ENCODE assay signal across 9 mouse cellular contexts in the genomic region with DNA sequence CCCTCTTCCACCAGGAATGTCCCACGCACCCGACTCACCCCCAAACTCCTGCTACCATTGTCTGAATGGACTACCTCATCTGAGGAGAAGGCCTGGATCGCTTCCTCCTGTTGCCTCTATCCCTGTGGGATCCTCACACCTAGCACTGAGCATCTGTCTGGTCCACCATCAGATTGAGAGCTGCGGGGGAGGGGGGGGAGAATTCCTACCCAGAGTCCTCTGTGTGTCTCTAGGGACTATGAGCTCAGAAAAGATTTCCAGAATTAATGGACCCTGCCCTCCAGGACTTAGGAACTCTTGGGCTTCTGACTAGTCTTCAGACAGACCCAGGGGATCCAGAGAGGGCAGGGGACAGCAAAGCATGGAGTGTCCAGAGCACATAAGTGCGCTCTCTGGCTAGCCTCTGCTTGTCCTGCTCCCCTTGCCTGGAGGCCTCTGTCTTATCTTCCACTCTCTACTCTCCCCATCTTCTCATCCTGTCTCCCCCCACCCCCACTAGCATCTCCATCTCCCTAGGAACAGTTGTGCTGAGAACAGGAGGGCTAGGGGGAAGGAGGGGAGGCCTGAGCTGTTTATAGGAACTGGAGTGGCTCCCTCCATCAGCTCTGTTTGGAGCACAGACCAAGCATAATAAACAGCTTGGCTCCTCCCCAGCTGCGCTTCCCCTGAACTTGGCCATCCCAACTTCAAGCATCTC. TPM values are rescaled to one million over a fixed set of nuclear protein-coding genes. Genes with fewer than 3 reads are reported as not detected.
DNase-seq lines count a peak whose midpoint lies in the region; ATAC-seq lines count a peak whose summit lies in the region.
"Had no signal": no experiment of that assay in that cellular context is flagged by ENCODE, and none has a peak within 500 bp of the region (broad histone marks: within the 10 kb centered on the region; RNA-seq: fewer than 3 reads in every experiment).

No protein-coding gene starts in this region.

- no peak overlapping the region for H3K4me2 ChIP-seq in kidney, embryonic 14.5 days (replicated peaks; ENCODE audit: low read depth, low read length)
- no peak overlapping the region for H3K4me2 ChIP-seq in heart, embryonic 11.5 days
- H3K4me2 ChIP-seq in limb, embryonic 13.5 days (replicated peaks), result no peak overlapping the region

- WGBS in kidney, embryonic 14.5 days, result 63% methylated on average over 6 of the region's 6 CpGs
- 56% methylated on average over 6 of the region's 6 CpGs for WGBS in heart, embryonic 11.5 days (ENCODE audit: insufficient replicate concordance)
- 67% methylated on average over 6 of the region's 6 CpGs for WGBS in limb, embryonic 13.5 days

- H3K9me3 ChIP-seq in kidney, embryonic 14.5 days (ENCODE audit: control insufficient read depth, low read length), result no peaks in the 10 kb centered on the region
- H3K9me3 ChIP-seq in heart, embryonic 11.5 days (replicated peaks; ENCODE audit: control insufficient read depth, low read length), result no peaks in the 10 kb centered on the region
- H3K9me3 ChIP-seq in limb, embryonic 13.5 days, result no peaks in the 10 kb centered on the region

- H3K4me1 ChIP-seq in kidney, embryonic 14.5 days (ENCODE audit: control insufficient read depth, insufficient read depth, low read length), result peaks cover 25% of the 10 kb centered on the region; the same call in 1 of the 2 replicates
- H3K4me1 ChIP-seq in heart, embryonic 11.5 days (ENCODE audit: control insufficient read depth, insufficient read depth, low read length), result peaks cover 31% of the 10 kb centered on the region
- peaks cover 53% of the 10 kb centered on the region for H3K4me1 ChIP-seq in limb, embryonic 13.5 days

- no peak overlapping the region for H3K4me3 ChIP-seq in kidney, embryonic 14.5 days (ENCODE audit: low read length)
- no peak overlapping the region for H3K4me3 ChIP-seq in heart, embryonic 11.5 days (ENCODE audit: low read depth, low read length)
- H3K4me3 ChIP-seq in limb, embryonic 13.5 days, result no peak overlapping the region
- H3K4me3 ChIP-seq: myocyte had no signal

- H3K27ac ChIP-seq in kidney, embryonic 14.5 days (ENCODE audit: low read depth, low read length), result peak overlapping the region; percentile 65
- H3K27ac ChIP-seq in heart, embryonic 11.5 days (ENCODE audit: low read depth, low read length), result 0 out of 2 replicates have a peak overlapping the region, but pooled peaks have one; percentile 50
- H3K27ac ChIP-seq in limb, embryonic 13.5 days, result no peak overlapping the region

- H3K9ac ChIP-seq in kidney, embryonic 14.5 days (ENCODE audit: low read depth, low read length), result no peak overlapping the region
- no peak overlapping the region for H3K9ac ChIP-seq in heart, embryonic 11.5 days (ENCODE audit: low read depth, low read length)
- H3K9ac ChIP-seq in limb, embryonic 13.5 days, result no peak overlapping the region

- peaks cover 12% of the 10 kb centered on the region for H3K36me3 ChIP-seq in kidney, embryonic 14.5 days (ENCODE audit: control insufficient read depth, insufficient read depth, low read length)
- no peaks in the 10 kb centered on the region; the same call in 1 of the 2 replicates for H3K36me3 ChIP-seq in heart, embryonic 11.5 days (ENCODE audit: control insufficient read depth, insufficient read depth, low read length)
- H3K36me3 ChIP-seq in limb, embryonic 13.5 days, result no peaks in the 10 kb centered on the region

- H3K27me3 ChIP-seq in kidney, embryonic 14.5 days (ENCODE audit: control insufficient read depth, insufficient read depth, low read length), result no peaks in the 10 kb centered on the region
- no peaks in the 10 kb centered on the region for H3K27me3 ChIP-seq in heart, embryonic 11.5 days (ENCODE audit: control insufficient read depth, insufficient read depth, low read length)
- no peaks in the 10 kb centered on the region for H3K27me3 ChIP-seq in limb, embryonic 13.5 days

- no peak for DNase-seq in kidney, adult 8-10 months
- peak; percentile 49 for DNase-seq in embryo, embryonic 11 days
- DNase-seq in MN1 (ENCODE audit: low spot score), result no peak
- no peak for DNase-seq in adrenal gland, postnatal 36 days

- ATAC-seq in kidney, embryonic 14.5 days (ENCODE audit: low FRiP score, low TSS enrichment), result peak; percentile 80
- ATAC-seq in heart, embryonic 11.5 days (replicated peaks; ENCODE audit: insufficient number of reproducible peaks, low FRiP score, low TSS enrichment), result no peak
- peak; percentile 39; the same call in 1 of the 2 replicates for ATAC-seq in limb, embryonic 13.5 days (ENCODE audit: low FRiP score, low read depth)
- ATAC-seq in monocyte, adult 5-6 weeks (replicated peaks; ENCODE audit: insufficient number of reproducible peaks, low FRiP score, low TSS enrichment, poor library complexity, severe bottlenecking), result no peak

RNA-seq across cellular contexts. Expression of a gene that starts 15.0 kb away (rescaled TPM):
- polyA plus RNA-seq in kidney, embryonic 14.5 days (2014; fragmentation: Nextera tagmentation; extraction: Ambion mirVana), result 9.5 and 13.7 TPM in 2 replicates
- 3.9 and 6.4 TPM in 2 replicates for polyA plus RNA-seq in heart, embryonic 11.5 days (2014; fragmentation: Nextera tagmentation; extraction: Ambion mirVana)
- polyA plus RNA-seq in limb, embryonic 13.5 days (2015; fragmentation: Nextera tagmentation; extraction: Ambion mirVana), result 5.8 and 7.0 TPM in 2 replicates
- 0.10 TPM in 1 of 3 replicates, not detected in the others for total RNA-seq in monocyte, adult 5-6 weeks (2017)
- 10 to 100 TPM; 17.3 to 21.1 TPM for total RNA-seq in adrenal gland, postnatal 36 days (2021)

Comparison
In these comparisons a context has a peak if more than half of its experiments do, and no peak if none do; other contexts are left out.
1. ATAC-seq: peak in kidney, embryonic 14.5 days (single experiment) and limb, embryonic 13.5 days (single experiment); none in heart, embryonic 11.5 days (single experiment) and monocyte, adult 5-6 weeks (single experiment).